Mouse (Mus musculus): Measurements from ENCODE around the gene Mgat2. TPM values are rescaled to one million over a fixed set of nuclear protein-coding genes. Genes with fewer than 3 reads are reported as not detected.
"Not testable (repeated sequence)": the region's sequence is repeated elsewhere in the genome, so short reads cannot be mapped to it uniquely, and the experiment has no call there.

Gene Mgat2
- polyA plus RNA-seq (2017; shearing (Covaris generic)): 10 to 100 TPM; 23.3 to 23.5 TPM

DNA sequence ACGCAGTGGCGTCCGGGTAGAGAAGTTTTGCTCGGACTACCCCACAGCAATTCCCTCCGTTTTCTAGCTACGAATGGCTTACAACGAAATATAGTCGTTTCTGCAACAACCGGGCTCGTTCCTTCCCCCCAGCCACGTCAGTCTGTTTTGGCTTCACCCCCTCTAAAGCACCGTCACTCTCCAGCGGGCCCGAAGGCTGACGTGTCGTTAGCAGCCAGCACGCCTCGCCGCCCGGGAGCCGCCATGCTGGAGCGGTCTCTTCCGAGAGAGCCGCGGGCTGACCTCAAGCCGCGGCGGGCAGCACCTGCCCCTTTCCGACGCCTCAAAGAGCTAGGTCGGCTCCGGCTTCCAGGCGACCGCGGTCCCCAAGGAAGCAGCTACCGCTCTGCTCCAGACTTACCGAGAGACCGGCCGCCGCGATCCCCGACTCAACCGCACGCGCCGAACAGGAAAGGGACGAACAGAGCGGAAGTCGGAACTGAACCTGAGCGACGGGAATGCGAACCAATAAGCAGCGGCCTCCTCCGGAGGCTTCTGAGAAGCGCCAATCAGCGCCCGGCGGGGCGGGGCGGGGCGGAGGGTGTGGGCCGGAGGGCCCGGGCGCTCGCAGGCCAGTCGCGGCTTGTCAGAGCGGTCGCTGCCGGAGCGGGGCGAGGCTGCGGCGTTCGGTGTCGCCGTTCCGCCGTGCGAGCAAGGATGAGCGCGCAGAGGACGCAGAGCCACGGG lies at the start of gene Mgat2, which contains the start of gene Rpl36al:
Gene Mgat2, plus strand, starts transcription at position 575 of the 726 bp plus-strand sequence.
Gene Rpl36al, minus strand, starts transcription at position 501 of the 726 bp plus-strand sequence.
- peak; percentile 95 for ATAC-seq

DNA sequence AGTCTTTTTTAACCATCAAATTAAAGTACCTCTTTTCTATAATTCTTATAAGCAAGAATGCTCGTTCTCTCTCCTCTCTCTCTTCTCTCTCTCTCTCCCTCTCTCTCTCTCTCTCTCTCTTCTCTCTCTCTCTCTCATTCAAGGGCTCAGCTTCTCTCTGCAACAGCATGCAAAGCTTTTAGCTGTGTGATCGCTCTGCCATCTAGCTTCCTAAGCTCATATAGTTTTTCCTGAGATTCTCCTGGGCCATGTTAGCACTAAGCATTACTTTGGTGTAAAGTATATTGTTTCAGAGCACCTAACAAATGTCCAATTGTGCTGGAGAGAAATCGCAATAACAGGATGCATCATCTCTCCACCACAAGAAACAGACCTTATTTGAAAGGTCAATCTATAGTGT lies 44.8 kb upstream of the Mgat2 start:
- ATAC-seq: no peak

DNA sequence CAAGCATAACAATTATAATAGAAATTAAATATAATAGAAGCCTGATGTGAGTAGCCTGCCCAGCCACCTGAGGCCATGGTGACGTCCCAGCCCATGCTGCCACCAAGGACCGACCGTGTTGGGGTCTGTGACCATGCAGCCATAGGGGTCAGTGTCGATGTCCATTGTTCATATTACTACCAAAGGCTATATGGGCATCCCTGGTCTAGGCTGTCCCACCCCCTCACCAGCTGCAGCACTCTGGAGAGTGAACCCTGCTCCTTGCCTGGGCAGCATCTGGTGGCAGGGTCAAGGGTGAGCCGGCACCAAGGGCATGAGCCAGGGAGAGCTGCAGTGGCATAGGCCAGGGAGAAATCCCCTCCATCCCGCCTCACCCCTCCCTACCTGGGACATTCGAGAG lies 44.1 kb upstream of the Mgat2 start:
- no peak for ATAC-seq

DNA sequence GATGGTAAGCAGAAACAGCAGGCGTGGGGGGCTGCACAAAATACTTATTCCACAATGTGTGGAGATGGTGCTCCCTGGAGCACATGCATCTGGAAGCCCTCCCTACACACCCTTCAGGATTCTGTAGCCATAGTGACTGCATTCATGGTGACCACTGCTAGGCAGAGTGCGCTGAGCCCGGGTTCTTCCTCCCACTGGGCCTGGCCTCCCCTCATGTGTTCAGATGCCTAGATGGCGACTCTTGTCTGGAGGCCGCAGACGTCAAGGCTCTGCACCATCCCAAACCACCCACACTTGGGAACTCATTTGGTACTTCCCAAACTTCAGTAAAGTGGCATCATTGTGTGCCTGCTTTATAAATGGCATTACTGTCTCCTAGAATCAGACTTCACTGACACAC lies 40.5 kb upstream of the Mgat2 start:
- ATAC-seq: no peak

DNA sequence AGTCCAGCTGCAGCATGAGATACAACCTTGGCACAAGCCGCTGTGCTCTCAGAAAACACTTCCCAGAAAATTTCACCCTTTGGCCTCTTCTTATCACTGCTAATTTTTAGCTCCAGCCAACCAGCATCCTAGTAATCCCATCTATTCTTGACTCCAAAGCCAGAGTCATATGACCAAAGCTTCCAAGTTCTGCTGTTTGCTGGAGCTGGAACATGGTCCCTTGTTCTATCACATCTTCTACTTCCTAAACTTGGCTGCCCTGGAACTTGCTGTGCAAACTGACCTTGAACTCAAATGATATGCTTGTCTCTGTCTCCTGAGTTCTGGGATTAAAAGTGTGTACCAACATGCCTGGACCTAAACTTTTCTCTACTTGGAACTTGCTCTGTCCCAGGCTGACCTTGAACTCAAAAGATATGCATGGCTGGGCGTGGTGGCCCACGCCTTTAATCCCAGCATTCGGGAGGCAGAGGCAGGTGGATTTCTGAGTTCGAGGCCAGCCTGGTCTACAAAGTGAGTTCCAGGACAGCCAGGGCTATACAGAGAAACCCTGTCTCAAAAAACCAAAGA lies 36.7 kb upstream of the Mgat2 start:
- no peak for ATAC-seq

DNA sequence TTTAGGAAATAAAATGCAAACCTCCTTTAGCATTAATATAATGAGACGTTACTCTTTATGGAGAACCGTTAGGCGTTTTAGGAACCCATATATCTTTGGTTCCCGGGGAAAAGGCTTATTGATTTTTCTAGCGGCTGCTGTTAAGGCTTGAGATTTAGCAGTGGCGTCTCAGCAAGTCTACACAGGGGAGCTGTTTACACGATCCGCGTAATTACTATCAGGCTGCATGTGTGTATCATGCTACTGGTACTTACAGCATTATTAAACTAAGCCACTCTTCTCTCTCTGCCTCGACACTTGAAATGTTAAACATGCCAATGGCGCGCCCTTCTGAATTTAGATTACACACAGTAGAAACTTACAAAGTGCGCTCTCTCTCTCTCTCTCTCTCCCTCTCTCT lies 33.9 kb upstream of the Mgat2 start:
- ATAC-seq: no peak

DNA sequence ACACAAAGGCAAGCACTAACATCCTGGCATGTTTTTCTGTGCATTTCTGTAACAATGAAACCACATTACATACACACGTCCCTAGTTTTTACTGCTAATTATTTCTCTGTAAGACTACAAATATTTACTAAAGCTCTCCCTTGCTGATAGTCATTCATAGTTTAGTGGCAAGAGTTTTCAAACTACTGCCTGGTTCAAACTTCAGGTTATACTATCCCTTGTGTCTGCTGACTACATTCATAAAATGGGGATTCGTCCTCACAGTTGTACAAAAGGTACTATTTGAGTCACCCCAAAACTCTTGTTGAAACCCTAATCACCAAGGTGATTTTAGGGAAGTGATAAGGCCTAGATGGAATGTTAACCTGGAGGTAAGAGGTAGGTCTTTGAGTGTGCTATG lies 28.0 kb upstream of the Mgat2 start:
- ATAC-seq: no peak

DNA sequence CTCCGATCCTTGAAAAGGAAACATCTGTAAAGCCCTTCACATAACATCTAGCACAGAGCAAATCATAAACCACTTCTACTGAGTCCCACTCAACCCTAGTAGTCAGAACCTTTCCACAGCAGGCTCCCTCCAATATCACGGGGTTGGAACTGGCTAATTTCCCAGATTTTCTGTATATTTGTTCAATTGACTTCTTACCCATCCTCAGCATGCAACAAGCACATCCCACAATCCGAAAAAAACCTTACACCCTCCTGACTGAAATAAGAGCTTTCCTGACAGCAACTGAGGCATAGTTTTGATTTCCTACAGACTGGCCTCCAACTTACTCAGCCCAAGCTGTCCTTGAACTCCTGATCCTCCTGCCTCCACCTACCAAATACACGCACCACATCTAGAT lies 27.5 kb upstream of the Mgat2 start:
- ATAC-seq: no peak

DNA sequence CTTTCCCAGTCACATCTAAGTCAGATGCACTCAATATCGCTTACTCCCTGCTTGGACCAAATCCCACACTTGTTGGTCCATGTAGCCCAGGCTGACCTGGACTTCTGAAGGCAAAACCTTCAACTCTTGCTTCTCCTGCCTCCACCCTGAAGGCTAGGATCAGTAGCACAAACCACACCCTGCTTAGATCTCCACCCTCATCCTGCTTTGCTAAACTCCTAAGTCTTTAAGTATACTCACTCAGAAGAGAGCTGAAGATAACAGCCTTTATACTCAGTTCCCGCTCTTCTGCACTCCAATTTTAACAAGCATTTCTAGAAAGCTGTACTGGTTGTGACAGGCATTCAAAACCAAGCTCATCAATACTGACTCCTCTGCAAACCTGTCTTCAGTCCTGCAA lies 26.9 kb upstream of the Mgat2 start:
- ATAC-seq: no peak

DNA sequence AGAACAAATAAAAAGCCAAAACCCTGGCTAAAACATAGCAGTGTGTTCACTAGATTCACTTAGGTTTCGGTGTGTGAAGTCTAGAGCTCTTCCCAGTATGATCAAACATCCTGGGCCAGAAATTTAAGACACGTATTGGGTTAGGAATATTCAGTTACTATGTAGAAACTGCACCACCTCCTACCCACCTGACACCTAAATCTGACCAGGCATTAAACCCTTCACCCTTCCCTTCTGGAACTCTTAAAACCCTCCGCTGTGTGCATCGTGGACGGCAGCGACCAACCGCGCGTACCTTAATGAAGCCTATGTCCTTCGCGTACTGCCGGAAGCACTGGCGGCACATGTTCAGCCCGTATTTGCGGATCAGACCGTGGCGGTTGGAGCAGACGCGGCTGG lies 25.6 kb upstream of the Mgat2 start:
- no peak for ATAC-seq

DNA sequence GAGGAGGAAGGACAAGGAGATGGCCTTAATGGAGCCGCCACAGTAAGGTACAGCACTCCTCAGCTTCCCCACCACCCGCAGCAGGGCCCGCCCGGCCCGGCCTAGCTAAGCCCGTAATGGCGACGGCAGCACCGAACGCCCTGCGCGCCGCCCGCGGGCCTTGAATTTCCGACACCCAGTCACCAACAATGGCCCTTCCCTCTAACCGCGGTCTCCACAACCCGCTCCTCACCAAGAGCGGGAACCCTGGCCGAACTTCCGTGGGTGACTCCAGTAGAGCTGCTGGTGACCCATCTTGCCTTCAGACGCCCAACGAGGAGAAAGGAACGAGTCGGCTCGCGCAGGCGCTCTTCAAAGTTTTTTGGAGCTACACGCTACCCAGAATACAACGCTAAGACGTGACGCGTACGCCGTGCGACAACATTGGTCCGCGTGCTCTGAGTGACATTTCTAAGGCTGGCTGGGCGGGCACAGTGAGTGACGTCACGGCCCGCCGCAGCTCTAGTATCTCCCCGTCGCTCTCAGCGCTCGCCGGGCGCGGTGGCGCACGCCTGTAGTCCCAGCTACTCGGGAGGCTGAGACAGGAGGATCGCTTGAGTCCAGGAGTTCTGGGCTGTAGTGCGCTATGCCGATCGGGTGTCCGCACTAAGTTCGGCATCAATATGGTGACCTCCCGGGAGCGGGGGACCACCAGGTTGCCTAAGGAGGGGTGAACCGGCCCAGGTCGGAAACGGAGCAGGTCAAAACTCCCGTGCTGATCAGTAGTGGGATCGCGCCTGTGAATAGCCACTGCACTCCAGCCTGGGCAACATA lies 25.0 kb upstream of the Mgat2 start, which contains the start of gene Rps29:
Gene Rps29, minus strand, starts transcription at position 422 of the 813 bp plus-strand sequence.
- peak; percentile 93 for ATAC-seq

DNA sequence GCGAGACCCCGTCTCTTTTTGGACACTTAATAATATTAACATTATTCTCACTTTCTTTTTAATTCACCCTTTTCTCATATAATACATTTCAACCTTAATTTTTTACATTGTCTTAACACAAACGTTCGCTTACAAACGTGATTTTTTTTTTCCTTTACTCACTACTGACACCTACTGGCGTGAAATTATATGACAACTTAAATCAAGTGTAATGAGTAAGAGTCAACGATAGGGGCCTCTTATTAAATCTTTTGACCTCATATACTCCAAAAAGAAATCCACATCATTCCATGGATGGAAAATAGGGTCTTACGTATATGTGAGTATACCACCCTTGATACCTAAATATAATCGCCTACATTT lies 24.4 kb upstream of the Mgat2 start:
- ATAC-seq: peak; percentile 30

DNA sequence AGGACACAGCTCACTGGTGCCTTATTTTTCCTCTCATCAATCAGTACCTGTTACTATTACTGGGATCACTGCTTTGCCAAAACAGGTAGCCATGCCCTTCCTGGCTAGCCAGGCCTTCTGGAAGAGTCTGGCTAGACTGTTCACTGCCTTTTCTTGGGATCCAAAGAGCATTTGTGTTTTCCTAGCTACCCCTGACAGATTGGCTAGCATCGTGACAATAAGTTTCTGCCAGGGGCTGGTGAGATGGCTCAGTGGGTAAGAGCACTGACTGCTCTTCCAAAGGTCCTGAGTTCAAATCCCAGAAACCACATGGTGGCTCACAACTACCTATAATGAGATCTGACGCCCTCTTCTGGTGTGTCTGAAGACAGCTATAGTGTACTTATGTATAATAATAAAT lies 23.3 kb upstream of the Mgat2 start:
- not testable (repeated sequence) for ATAC-seq

DNA sequence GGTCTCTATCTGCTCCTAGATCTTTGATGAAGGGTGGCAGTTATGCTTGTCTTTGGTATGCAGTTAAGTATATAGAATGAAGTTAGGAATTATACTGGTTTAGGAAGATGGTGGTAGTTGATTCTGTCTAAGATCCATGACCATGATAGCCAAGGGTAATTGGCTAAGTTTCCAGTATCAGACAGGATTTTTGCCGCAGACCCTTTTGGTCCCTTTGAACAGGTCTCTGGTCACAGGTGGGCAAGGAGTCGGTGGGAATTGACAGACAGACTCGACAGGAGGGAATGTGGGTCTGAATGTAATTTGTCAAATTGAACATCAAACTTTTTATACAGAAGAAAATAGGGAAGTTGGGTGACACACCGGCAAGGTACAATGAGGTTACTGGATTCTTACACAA lies 20.4 kb upstream of the Mgat2 start:
- ATAC-seq: not testable (repeated sequence)

DNA sequence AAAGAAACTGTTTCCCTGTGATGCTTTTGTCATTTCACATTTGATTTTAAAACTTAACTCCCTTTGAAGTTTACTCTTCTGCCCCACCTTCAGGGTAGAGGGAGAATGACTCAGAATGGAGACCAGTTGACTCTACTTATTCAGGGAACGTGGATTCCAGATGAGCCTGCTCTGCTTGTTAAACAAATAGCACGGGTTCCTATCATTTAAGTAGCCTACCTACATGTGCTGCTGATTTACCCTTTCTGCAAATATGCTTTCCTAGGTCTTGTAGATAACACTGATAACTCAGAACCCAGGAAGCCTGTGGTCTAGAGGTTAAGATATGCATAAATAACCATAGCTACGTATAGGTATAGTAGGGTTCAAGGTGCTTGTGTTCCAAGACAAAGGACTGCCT lies 19.1 kb upstream of the Mgat2 start:
- ATAC-seq: peak; percentile 37

DNA sequence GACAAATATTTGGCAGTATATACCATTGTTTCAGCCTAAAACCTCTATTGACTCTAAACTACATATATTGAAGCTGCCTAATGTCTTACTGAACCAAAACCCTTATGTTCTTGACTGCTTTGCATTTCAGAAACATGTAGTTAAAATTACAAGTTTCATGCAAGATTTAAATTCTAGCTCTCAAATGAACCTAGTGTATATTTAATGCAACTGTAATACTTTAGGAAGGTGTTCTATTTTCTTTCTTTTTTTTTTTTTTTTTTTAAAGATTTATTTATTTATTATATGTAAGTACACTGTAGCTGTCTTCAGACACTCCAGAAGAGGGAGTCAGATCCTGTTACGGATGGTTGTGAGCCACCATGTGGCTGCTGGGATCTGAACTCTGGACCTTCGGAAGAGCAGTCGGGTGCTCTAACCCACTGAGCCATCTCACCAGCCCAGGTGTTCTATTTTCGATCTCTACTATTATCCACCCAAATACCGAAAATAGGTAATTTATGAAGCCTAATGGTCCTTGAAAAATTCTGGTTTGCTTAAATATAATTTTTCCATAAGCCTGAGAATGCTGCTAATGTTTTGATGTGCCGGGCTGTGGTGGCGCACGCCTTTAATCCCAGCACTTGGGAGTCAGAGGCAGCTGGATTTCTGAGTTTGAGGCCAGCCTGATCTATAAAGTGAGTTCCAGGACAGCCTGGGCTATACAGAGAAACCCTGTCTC lies 16.9 kb upstream of the Mgat2 start:
- ATAC-seq: not testable (repeated sequence)

DNA sequence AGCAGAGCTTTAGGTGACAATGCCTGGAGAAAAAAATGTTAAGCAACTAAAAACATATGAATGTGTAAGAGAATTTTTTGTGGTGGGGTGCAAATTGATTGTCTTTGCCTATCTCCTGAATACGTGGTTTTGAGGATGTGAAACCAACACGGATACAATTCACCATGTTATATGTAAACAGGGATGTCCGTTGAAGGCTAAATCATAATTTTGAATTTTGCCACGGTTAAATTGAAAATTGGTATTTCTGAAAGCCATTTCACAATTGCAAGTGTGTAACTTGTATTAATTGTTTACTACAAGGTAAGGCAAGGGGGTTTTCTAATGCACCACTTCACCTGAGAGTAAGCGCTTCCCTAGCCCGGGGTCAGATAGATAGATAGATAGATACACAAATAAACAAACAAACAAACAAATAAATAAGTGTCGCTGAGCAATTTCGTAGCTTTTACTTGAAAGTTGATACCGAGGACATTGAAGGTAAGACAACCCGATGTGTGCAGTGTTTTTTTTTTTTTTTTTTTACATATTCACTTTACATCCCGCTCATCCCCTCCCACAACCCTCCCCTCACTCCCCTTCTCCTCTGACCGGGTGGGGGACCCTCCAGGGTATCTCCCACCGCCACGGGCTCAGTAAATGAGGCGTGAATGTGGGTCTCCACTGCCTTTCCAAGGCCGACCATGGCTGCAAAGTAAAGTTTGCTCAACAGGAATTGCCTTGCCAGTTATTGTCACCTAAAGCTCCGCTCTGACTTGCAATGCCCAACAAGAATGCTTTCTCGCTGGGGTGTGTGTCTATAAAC lies 16.1 kb upstream of the Mgat2 start:
- ATAC-seq: no peak

DNA sequence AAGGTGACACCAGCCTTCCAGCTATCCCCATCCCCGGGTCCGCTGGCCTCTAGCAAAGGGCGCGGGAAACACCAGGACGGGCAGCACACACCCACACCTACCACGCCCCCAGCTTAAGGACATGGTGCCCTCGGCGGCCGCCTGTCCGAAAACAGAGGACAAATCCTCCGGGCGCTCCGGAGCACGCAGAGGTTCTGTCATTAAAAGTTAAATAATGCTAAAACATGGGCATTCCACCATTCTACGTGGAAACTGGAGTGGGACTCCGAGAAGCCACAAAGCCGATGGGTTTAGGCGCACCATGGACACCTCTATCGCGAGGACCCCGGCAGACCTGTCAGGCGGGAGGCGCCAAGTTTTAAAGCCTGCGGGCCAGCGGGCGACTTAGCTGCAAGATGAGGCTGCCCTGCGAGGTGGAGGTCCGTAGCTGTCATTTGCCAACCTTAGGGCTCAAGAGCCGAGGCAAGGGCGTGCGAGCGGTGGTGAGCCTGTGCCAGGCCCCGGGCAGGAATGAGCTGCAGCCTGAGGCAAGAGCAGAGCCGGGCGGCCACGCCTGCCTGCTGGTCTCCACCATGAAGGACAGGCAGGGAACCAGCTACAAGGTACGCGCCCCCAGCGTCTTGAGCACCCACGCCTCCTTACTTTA lies 15.4 kb upstream of the Mgat2 start, which contains the start of gene Lrr1:
Gene Lrr1, plus strand, starts transcription at position 354 of the 646 bp plus-strand sequence.
- ATAC-seq: peak; percentile 76

DNA sequence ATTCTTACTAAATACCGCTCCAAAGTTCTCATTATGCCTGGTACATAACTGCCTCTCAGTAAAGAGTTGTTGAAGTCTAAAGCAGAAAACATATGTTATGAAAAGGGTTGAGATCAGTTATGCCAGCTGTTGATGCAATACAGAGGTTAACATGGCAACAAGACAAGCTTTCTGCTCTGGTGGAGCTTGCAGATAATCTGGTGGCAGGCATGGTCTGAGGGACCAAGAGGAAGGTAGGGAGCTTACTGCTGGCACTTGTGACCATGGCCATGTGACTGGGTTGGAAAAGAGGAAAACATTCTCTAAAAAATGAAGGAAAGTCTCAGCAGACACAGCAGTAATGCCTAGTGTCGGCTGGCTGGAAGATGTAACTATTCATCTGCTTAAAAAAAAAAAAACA lies 12.7 kb upstream of the Mgat2 start:
- ATAC-seq: no peak

DNA sequence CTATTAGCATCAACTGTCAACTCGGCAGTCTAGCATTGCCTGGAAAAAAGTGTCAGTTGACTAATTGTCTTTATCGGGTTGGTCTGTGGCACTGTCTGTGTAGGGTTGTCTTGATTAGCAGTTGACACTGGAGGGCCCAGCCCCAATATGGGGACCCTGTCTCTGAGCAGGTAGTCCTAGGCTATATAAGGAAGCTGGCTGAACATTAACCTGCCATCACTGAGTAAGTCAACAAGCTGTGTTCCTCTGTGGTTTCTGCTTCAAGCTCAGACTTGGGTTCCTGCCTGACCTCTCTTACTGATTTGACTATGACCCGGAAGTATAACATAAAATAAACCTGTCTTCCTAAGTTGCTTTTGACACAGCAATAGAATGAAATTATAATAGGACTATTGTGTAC lies 8.0 kb upstream of the Mgat2 start:
- no peak for ATAC-seq

DNA sequence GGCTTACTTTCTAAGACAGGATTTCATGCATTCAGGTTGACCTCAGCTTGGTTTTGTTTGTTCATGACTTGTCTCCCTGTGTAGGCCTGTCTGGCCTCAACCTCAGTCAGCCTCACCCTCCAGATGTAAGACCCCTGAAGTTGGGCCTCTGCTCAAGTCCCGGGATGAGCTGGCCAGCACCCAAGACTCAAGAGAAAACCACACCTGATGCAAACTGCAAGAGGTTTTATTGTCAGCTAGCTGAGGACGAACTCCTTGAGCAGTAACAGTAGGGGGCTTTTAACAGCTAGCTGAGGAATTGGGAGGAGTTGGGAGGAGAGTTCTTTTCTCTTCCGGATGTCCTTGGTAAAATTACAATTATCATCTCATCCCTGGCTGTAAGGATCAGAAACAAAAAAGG lies 6.4 kb upstream of the Mgat2 start:
- no peak for ATAC-seq

All from activated CD4-positive, CD25-positive, alpha-beta regulatory T cell, adult 4 months (primary cell).